Mouse (Mus musculus) cerebellum, postnatal 36 days (tissue): ENCODE data around the gene Fads2.

Experiments used
- DNase-seq, 2 experiments: peaks; one replicate each; pipeline ENCODE4 v3.0.0; 2021 to 2022; ENCODE audit warnings: mixed read lengths in 2 of 2

The Fads2 gene

DNA sequence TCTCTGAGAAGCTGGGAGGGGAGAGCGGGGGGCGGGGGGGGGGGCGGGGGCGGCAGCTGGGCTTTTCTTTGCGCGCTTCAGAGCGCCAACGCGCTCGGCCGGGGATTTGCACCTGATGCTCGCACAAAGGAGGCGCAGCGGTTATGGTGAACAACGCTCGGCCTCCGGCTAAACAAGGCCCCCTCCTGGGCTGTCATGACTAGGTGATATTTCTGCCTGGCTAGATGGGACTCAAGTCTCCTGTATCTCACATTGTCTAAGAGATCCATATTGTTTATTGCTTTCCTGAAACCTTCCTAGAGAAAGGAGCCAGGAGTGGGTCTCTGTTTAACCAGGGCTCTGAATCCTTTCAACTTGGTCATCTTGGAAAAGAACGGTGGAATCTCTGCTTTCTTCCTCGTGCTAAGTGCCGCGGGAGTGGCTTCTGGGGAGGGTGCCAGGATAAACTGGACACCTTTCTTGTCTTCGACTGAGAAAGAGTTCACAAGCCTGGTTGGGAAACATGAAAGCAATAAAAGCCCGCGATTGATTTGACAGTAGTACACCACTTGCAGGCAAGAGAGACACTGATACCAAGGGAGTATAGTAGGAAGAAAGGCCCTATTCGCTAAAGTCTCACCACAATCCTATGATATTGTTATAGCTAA lies 631 bp upstream of the Fads2 start:
- DNase-seq: no peak

DNA sequence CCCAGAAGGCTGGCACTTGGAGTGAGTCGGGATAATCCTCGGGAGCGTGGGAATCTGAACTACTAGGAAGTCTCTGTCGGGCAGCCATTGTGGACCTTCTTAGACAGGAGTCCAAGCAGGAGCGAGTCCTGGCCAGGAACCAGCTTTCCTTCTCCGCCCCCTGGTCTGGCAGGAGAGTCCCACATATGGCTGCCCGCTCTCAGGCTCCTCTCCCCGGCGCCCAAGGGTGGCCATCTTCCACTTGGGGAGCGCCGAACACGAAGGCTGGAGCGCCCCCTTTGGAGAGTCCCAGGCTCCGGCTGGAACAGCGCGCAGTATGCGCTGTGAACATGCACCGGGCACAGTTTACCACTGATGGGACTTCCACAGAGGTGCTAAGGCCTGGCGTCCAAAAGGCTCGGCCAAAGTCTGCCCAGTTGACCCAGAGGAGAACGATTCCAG lies 895 bp downstream of the Fads2 start:
- peak; percentile 35 to 51 for DNase-seq

DNA sequence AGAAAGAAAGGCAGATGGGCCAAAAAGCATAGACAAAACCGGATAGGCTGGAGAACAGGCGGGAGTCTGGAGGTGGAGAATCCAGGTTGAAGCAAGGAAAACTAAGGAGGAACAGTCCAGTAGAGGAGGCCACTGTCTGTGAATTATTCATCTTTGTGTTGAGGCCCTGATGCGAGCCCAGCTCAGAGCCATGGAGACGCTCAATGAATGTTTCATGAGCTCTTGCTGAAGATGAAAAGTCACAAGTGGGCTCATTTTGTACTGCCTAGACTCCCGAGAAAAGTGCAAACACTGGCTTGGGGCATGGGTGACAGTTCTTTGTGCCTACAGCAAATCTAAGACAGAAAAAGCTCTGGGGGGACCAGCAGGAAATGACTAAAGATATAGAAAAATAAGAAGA lies 3.7 kb downstream of the Fads2 start:
- no peak for DNase-seq

DNA sequence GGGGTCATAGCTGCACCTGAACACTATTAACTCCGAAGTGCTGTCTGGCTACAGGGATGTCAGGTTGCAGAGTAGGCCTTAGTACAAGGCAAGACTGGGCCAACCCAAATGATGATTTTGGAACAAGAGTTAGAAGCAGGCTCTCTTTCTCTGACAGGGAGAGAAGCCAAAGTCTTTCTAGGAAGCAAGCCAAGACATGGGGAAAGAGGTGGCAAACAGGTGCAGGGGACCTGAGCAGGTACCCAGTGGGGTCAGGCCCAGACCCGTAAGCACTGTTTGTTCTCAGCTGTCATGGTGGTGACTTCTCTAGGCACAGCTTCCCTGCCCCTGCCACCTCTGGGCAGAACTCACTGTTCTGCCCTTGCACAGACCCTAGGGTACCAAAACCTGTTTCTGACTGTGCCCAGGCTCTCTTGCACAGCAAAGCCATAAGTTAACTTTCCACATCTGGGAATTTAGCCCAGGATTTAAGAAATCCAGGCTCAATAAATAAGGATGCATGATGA lies 5.1 kb downstream of the Fads2 start:
- DNase-seq: no peak

DNA sequence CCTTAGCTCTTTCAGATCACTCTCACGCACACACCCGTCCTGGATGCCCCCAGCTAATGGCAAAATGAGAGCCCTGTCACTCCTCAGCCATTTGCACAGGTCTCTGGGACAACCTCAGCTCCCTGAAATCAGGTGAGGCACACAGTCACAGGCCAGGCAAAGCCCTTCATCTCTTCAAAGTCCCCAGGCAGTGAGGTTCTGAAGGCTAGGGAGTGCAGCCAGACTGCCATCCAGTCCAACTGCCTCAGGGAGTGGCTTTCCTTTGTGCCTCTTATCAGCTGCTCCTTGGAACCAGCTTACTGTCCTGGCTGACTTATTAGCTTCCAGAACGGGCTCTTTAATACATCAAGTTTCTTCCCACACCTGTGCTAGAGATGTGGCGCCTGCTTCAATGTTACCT lies 6.9 kb downstream of the Fads2 start:
- no peak for DNase-seq

DNA sequence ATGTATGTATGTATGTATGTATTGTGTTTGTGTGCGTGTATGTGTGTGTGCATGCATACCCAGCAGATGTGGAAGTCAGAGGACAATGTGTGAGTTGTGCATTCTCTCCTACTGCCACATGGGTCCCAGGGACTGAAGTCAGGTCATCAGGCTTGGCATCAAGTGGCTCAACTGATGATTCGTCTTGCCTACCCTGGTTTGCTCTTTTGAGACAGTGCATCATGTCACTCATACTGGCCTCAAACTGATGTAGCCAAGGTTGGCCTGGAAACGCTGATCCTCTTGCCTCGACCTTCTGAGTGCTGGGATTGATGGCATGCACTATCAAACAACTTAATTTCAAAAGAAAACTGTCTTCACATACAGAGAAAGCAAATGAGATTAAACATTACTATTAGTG lies 7.7 kb downstream of the Fads2 start:
- DNase-seq: no peak

DNA sequence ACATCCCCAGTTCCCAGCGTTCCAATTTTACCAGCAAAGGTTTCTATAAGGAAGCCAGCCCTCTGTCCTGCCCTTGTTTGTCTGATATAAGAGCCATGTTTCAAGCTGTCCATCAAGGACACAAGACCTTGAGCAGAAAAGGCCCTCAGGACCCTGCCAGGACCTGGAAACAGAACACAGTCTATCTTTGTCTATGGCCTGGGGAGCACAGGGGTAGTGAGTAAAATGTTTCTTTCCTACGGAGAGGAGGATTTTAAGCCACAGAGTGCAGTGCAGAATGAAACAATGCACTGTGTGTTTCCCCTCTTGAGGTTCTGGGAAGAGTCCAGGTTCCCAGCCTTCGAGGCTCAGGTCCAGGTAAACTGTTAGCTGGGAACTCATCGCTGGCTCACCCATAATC lies 14.6 kb downstream of the Fads2 start:
- no peak for DNase-seq

DNA sequence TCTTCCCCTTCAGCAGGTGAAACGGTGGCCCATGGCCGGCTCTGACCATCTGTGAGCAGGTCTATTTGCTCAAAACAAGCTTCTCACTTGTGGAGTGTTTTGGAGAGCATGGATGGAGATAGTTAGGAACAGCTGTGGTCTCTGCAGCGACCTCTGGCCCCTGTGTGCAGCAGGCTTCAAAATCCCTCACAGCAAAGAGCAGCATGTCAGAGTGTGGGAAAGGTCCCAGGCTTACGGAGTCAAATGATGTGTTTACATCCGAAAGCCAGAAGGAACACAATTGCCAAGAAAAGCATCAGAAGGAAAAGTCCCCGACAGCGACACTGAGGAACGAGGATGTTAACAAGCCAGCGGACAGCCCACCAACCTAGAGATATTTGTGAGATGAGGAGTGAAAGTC lies 16.1 kb downstream of the Fads2 start:
- DNase-seq: no peak

DNA sequence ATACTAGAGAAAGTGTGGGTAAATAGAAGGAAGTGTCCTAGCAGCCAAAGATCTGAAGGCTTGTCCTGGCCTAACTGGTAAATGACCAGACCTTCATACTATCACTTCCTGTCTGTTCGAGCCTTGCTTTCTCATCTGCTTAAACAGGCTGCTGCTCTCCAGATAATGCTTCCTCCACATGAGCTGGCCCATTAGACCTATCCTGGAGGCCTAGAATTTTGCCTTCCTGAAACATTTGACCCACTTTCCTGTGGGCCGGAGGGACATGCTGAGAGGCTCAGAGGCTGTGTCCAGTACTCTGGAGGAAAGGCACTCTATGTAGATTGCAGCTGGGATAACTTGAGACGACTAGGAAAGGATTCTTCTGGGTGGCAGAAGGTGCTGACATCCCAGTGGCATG lies 19.4 kb downstream of the Fads2 start:
- DNase-seq: no peak

DNA sequence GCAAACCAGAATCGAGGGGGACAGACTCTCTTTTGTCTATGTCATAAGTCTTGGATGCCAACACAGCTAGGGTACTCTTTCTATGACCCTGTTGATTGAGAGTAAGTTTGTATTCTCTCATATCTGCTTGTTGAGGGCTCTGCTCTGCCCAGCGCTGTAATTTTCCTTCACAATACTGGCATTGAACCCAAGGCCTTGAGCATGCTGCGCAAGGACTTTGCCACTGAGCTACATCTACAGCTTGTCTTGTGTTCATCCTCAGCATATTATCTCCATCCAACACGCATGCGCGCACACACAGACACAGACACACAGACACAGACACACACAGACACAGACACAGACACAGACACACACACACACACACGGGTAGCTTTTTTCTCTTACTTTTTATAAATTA lies 21.2 kb downstream of the Fads2 start:
- DNase-seq: no peak

DNA sequence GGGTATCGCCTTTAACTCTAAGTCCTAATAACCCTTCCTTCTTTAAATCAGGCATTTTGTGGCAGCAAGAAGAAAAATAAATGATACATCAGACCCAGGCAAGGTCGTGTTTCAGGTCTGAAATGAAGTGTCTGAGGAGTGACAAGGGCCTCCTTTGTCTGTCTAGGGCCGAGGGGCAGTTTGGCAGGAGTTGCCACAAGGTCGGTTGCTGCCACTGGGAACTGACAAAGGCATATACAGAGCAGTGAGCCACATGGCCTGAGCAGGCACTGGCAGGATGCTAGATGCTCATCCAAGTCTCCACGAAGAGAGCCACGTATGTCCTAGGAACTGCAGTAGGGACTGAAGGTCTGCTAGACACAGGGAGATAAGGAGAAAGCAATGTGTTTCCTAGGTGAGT lies 23.2 kb downstream of the Fads2 start:
- no peak for DNase-seq

DNA sequence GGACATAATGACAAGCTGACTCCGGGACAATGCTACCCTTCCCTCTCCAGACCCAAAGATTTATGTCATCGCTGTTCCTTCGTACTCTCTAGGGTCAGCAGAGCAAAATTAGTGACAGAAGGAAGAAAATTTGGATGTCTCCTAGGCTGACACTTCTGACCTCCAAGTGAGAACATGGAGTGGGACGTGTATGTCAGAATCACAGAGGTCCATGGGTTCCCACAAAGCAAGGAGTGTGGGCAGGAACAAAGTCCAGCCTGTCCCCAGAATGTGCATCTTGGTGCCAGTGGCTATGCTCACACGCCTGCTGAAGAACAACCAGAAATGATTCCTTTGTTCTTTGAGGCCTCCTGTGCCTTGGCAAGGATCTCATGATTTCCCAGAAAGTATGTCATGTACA lies 28.4 kb downstream of the Fads2 start:
- no peak for DNase-seq

DNA sequence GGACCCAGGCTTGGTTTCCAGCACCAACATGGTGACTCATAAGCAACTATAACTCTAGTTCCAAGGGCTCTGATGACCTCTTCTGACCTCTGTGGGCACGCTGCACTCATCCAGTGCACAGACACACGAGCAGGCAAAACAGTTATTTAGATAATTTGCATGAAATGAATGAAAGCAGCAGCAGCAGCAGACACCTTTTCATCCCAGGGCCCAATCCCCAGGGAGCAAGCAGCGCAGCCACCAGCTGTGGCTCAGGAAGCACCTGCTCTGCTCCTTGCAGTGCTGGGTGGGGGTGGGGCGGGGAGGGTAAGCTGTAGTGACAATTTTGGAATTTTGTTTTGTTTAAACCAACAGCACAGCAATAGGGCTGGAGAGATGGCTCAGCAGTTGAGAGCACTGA lies 29.7 kb downstream of the Fads2 start:
- no peak for DNase-seq

DNA sequence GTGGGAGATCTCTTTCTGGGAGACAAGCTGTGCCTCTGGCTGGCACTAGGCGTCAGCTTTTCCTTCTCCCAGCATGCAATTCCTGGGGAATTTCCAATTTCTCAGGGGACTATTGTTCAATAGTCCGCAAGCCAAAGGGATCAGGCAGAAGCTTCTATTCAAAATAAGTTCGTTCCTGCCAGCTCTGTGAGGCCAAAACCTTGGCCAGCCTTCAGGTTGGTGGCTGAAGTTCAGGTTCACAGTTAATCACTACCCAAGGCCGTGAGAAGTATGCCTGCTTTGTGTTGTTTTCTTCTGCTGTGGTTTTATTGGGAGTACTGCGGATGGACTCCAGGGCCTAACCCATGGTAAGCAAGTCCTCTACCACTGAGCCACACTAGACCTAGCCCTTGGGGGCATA lies 30.4 kb downstream of the Fads2 start:
- no peak for DNase-seq

DNA sequence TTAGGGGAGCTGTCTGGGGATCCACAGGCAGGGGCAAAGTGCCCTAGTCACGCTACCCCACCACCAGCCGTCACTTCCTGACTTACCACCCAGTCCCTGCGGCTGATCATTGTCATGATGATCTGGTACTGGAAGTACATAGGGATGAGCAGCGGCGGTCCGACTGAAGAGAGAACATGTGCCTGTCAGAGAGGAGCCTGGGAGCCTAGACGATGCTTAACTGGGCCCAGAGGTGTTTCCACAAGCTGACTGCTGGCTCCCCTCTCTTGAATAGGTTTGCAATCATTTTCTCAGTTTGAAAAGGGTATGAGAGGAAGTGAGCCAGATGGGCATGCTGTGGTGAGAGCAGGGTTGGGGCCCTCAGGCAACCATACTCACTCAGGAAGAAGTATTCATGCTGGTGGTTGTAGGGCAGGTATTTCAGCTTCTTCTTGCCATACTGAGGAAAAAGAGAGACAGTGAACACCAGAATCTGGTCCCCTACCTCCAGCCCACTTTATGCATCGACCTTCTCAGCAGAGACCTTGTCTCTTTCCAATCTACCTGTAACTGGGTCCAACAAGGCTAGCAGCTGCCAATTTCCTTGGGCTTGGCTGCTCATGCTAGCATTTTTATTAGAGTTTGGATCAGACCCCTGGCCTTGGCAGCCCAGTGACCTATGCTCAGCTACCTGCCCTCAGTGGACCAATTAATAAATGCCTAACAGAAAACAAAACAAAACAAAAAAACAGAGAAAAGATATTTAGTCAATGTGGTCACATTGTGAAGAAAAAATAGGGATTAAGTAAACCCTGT lies 31.2 kb downstream of the Fads2 start:
- DNase-seq: no peak

DNA sequence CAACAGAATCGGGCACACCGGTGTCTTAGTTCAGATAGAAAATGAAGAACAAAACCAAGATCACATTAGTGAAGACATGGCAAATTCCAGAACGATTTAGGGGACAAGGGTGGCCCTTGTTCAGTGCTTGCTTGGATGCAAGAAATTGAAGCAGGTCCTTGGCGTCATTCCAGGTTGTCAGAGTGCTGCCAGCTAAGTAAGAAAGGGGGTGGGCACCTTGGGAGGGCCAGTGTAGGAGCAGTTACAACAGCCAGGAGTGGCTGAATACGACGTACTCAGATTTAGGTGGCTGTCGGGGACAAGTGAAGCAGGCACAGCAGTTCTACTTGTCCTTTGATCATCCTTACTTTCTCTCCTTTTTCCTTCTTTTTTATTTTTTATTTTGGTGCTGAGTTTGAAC lies 33.8 kb downstream of the Fads2 start:
- DNase-seq: no peak

DNA sequence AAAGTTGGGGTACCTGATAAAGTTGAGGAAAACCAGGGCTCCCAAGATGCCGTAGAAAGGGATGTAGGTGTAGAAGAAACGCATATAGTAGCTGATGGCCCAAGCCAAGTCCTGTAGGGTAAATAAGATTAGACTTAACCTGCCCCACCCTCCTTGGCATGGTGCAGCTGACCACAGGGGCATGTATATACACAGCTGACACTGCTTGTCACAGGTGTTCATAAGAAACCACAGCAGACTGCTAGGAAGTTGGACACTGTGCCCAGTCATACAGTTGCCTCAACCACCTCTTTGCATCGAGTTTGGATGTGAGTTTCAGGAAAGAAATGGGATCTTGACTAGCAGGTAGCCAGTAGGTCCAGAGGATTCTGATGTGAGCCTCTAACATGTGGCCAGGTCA lies 35.0 kb downstream of the Fads2 start:
- DNase-seq: no peak

DNA sequence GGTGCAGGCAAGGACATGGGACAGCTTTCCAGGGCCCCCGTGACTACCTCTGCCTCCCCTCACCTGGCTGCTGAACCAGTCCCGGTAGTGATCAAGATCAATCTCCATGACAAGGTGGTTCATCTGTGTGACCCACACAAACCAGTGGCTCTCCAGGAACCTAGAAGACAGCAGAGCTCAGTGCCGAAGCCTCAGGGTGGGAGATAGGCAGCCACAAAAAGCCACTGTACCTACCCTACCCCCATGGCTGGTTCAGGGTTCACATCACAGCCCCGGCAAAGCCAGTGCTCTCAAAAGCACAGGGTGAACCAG lies 35.4 kb downstream of the Fads2 start:
- no peak for DNase-seq

DNA sequence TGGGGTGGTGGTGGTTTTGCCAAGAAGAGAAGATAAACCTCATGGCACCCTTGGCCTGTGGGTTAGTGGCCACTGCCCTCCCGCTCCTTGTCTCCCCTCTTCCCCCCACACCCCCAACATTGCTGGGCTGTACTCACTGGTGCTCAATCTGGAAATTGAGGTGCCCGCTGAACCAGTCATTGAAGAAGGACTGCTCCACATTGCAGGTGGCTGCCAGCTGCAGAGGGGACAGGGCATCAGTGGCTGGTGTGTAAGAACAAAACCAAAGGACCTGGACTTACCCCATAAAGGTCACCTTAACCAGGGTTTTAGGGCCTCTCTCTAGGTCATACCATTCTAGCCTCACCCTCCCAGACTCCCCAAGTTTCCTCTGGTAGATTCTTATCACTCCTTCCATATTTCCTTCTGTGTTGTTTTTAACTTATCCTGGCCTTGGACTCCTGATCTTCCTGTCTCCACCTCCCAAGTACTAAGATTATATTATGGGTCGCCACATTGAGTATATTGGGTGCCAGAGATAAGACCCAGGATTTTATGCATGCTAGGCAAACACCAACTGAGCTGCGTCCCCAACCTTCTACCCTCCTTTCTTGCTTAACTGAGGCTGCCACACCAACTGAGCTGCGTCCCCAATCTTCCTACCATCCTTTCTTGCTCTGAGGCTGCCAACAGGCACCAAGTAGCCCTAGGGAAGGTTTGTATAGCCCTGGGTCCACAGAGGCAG lies 35.9 kb downstream of the Fads2 start:
- no peak for DNase-seq

DNA sequence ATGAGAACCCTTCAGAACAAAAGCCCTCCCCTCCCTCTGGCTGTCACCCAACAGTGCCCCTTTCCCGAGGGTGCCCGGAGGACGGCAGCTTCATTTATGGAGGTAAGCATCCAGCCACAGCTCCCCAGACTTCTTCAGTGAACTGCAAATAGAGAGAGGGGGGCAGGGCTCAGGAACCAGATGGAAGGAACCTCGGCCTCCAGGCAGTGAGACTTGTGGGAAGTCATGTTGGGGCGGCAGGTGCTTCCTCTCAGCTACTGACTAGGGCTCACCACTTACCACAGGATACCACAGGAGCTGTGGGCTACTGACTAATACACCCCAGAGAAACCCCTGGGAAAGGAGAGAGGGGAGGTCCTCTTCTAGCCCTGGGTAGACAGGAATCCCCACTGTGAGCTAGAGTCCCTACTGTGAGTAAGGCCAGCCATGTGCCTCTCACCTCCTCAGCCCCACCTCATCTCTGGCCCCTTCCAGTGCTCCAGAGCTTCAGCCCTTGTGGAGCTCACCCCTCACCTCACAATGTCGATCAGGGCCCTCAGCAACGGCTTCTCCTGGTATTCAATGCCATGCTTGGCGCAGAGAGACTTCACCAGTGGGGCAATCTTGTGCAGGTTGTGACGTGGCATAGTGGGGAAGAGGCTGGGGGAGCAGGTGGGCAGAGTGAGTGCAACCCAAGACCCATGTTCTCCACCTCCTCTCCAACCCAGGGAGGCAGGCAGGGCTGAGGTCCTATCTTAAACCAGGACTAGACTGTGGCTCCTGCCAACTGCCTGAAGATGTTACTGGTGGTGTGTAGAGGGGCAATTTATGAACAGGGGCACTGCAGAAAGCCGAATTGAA lies 37.2 kb downstream of the Fads2 start:
- DNase-seq: no peak

DNA sequence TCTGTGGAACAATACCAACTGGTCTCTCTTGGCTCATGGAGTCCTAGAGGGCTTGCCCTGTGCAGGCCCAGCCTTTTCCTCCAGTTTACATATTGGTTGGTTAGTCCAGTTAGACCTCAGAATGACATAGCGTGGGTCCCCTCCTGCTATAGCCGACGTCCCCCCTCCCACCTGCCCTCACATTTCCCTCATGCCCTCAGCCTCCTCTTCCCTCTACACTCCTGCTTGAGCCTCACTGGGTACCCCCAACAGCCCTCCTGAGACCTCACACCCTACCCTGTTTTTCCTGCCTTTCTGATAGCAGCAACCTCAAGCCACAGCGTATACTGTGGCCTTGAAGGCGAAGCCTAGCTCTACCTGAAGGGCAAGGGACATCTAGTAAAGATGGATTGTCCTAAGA lies 38.7 kb downstream of the Fads2 start:
- DNase-seq: no peak

DNA sequence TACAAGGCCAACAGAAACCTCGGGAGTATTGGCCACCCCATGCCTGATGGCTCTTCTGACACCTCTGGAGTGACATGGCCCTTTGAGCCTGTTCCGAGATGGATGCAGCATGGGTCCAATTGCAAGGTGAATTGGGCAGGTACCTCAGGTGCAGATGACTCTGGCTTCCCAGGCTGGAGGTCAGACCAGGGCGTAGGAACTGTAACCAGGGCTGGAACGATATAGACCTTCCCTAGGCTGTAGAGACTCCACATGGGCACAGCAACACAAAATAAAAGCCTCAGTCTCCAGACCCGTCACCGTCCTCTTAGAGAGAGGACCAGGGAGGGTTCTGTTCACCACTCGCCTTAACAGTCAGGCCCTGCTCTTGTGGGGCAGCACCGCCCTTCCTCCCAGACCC lies 39.3 kb downstream of the Fads2 start:
- DNase-seq: no peak

DNA sequence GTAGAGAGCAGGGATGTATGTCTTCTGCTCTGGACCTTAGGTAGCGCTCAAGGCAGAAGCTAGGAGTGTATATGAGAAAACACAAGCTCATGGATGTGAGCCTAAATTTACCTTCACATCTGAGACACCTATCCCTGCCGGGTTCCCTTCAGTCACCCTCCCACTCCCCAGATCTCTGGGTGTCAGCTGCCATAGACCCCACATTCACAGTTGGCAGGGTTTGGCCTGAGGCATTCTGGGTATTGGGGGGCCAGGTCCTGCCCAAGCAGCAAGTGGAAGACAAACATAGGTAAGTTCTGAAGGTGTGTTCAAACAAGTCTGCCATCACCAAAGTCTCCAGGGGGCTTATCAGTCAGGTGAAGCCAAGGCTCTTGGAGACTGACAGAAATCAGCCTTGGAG lies 39.9 kb downstream of the Fads2 start:
- DNase-seq: no peak
